Mouse (Mus musculus): ENCODE measurements around the gene Thsd1. TPM values are rescaled to one million over a fixed set of nuclear protein-coding genes. Genes with fewer than 3 reads are reported as not detected.

The Thsd1 gene
- polyA plus RNA-seq (2015; fragmentation: Nextera tagmentation; extraction: Ambion mirVana): 1.8 and 2.1 TPM in 2 replicates

GRCm38 (mm10) chr8:22227061-22227877, at the start of gene Thsd1:
Thsd1 (plus strand) TSS chr8:22227313.
- H3K4me3 ChIP-seq (ENCODE audit: low read depth, low read length): peak within 1 kb of the TSS; percentile 58
- ATAC-seq (ENCODE audit: low read depth): peak; percentile 89
- H3K36me3 ChIP-seq (ENCODE audit: control insufficient read depth, insufficient read depth): no peaks in the 10 kb centered on the region
- peak within 1 kb of the TSS; percentile 68 for H3K4me2 ChIP-seq (ENCODE audit: low read depth, low read length)
- no peak within 1 kb of the TSS for H3K27ac ChIP-seq (ENCODE audit: low read length)
- H3K9me3 ChIP-seq (replicated peaks; ENCODE audit: control insufficient read depth, low read length): no peaks in the 10 kb centered on the region
- WGBS (ENCODE audit: insufficient replicate concordance): under 1% methylated on average over 39 of the region's 39 CpGs
- H3K4me1 ChIP-seq (ENCODE audit: control insufficient read depth, low read depth, low read length): no peaks in the 10 kb centered on the region; the same call in 1 of the 2 replicates
- peak within 1 kb of the TSS; percentile 27; the same call in 1 of the 2 replicates for H3K9ac ChIP-seq (ENCODE audit: low read depth, low read length)
- peaks cover 31% of the 10 kb centered on the region for H3K27me3 ChIP-seq (ENCODE audit: control insufficient read depth, insufficient read depth, low read depth, low read length)

DNA sequence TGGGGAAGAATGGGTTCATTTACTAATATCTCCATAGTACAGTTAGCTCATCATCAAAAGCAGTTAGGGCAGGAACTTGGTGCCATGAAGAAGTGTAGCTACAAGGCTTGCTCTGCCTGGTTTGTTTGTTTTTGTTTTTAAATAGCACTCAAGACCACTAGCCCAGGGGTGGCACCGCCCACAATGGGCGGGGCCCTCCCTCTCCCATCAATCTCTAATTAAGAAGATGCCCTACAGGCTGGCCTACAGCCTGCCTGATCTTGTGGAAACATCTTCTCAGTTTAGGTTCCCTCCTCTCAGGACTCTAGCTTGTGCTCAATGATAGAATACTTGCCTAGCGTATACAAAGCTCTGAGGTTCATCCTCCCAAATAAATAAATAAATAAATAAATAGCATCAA, 42.2 kb upstream of the Thsd1 start:
- H3K27ac ChIP-seq (ENCODE audit: low read length): peak overlapping the region; percentile 93
- H3K4me1 ChIP-seq (ENCODE audit: control insufficient read depth, low read depth, low read length): peaks cover 17% of the 10 kb centered on the region
- H3K9me3 ChIP-seq (replicated peaks; ENCODE audit: control insufficient read depth, low read length): no peaks in the 10 kb centered on the region
- WGBS (ENCODE audit: insufficient replicate concordance): 1% methylated on average over 3 of the region's 3 CpGs
- no peaks in the 10 kb centered on the region for H3K36me3 ChIP-seq (ENCODE audit: control insufficient read depth, insufficient read depth)
- no peaks in the 10 kb centered on the region for H3K27me3 ChIP-seq (ENCODE audit: control insufficient read depth, insufficient read depth, low read depth, low read length)
- H3K9ac ChIP-seq (ENCODE audit: low read depth, low read length): peak overlapping the region; percentile 92
- peak overlapping the region; percentile 95 for H3K4me3 ChIP-seq (ENCODE audit: low read depth, low read length)
- H3K4me2 ChIP-seq (ENCODE audit: low read depth, low read length): peak overlapping the region; percentile 98
- ATAC-seq (ENCODE audit: low read depth): peak; percentile 71

DNA sequence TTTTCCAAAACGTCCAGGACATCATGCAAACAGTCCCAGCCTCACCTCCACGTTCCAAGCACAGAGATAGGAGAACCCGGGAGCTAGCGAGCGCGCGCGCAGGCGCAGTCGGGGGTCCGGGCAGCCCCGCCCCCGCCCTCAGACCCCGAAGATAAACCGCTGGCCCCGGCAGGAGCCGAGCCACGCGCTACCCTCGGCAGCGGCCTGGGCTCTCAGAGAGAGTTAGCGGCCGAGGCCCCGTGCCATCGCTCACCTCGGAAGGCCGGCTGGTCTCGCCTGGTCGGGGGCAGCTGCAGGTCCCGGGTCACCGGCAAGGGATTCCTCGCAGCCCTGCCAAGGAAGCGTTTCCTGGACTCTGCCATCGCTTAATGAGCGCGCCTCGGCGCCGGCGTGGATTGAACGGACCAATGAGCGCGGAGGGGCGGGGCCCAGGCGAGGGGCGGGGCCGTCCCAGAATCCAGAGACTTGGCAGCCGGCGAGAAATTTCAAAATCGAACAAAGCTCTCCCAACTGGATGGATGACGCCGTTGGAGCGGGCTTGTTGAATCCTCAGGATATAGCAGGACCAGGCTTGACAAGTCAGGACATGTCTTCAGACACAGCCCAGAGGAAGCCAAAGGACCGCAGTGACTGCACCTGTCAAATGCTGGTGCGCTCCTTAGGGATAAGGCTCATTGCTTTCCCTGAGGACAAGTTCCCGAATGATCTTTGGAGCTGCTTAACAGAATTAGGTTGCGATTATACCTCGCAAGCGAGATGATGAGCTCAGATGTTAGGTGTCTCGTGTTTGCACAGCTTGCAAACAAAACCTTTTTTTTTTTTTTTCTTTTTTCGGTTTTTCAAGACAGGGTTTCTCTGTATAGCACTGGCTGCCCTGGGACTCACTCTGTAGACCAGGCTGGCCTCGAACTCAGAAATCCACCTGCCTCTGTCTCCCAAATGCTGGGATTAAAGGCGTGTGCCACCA, 41.4 kb upstream of the Thsd1 start, which contains the start of gene Ckap2:
Gene Ckap2 (minus strand): TSS at position 389 of the 967 bp plus-strand sequence.
- Histone ChIP-seq H3K4me1 (ENCODE audit: control insufficient read depth, low read depth, low read length) (peaks cover 17% of the 10 kb centered on the region), H3K27me3 (ENCODE audit: control insufficient read depth, insufficient read depth, low read depth, low read length) (no peaks in the 10 kb centered on the region), H3K4me2 (ENCODE audit: low read depth, low read length) (peak within 1 kb of the TSS; percentile 98), H3K36me3 (ENCODE audit: control insufficient read depth, insufficient read depth) (no peaks in the 10 kb centered on the region), H3K27ac (ENCODE audit: low read length) (peak within 1 kb of the TSS; percentile 93), H3K9ac (ENCODE audit: low read depth, low read length) (peak within 1 kb of the TSS; percentile 92), H3K9me3 (replicated peaks; ENCODE audit: control insufficient read depth, low read length) (no peaks in the 10 kb centered on the region), H3K4me3 (ENCODE audit: low read depth, low read length) (peak within 1 kb of the TSS; percentile 95)
- peak; percentile 95 for ATAC-seq (ENCODE audit: low read depth)
- WGBS (ENCODE audit: insufficient replicate concordance): 2% methylated on average over 63 of the region's 63 CpGs

DNA sequence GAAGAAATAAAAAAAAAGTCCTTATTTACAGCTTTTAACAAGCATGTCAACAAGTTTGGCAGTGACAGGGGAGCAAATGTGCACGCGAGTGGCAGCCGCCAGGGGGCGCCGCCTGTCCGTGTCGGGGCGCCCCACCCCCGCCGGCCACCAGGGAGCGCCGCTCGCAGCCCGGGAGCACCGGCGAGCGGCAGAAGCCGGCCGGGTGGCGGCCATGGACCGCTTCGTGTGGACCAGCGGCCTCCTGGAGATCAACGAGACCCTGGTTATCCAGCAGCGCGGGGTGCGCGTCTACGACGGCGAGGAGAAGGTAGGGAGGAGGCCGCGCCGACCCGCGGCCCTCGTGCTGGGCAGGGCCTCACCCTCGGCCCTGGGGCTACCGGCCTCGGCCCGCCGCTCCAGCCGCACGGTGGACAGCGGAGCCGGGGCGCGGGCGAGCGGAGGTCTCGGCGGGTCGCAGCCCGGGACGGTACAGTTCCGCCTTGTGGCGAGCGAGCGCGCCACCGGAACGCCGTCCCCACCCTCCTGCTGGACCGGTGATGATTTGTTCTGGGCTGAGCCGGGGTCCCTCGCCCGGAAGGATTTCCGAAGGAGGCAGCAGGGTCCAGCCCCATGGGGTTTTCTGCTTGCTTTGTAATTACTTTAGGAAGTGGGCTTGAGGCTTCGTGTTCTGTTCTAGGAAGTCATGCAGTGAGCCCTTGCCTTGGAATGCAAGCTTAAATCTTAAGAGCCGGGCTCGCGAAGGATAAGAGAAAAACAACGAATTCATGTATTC, 34.3 kb upstream of the Thsd1 start, which contains the start of gene Vps36:
Gene Vps36 (plus strand): TSS at position 150 of the 772 bp plus-strand sequence.
- H3K4me1 ChIP-seq (ENCODE audit: control insufficient read depth, low read depth, low read length): peaks cover 7% of the 10 kb centered on the region
- ATAC-seq (ENCODE audit: low read depth): peak; percentile 92
- no peaks in the 10 kb centered on the region for H3K27me3 ChIP-seq (ENCODE audit: control insufficient read depth, insufficient read depth, low read depth, low read length)
- peak within 1 kb of the TSS; percentile 94 for H3K9ac ChIP-seq (ENCODE audit: low read depth, low read length)
- H3K36me3 ChIP-seq (ENCODE audit: control insufficient read depth, insufficient read depth): no peaks in the 10 kb centered on the region
- H3K4me3 ChIP-seq (ENCODE audit: low read depth, low read length): peak within 1 kb of the TSS; percentile 92
- H3K9me3 ChIP-seq (replicated peaks; ENCODE audit: control insufficient read depth, low read length): no peaks in the 10 kb centered on the region
- under 1% methylated on average over 73 of the region's 73 CpGs for WGBS (ENCODE audit: insufficient replicate concordance)
- H3K27ac ChIP-seq (ENCODE audit: low read length): peak within 1 kb of the TSS; percentile 90
- H3K4me2 ChIP-seq (ENCODE audit: low read depth, low read length): peak within 1 kb of the TSS; percentile 92

DNA sequence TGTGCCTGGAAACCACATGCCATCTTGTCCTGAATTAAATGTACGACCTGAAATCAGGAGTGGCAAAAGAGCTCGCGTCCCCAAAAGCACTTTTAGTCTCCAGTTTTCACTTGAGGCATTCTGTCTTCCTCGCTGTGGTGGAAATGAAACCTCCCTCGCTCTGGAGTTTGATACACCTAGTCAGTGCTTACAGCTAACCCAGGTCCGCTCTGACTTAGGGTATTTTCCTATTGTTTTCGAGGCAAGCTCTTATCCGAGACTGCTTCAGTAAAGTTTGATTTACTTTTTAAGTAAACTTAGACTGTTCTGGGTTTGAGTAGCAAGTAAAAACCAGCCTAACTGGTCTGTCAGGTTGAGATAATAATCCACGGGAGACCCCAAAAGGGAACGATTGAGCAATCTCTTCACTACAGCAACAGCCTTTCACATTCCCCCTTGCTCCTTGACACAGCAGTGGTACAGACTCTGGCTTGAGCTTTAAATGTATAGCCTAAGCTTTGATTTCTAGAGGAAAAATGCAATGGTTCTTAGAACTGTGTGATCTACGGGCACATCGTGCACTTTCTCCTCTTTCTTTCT, 33.6 kb upstream of the Thsd1 start:
- Histone ChIP-seq H3K4me1 (ENCODE audit: control insufficient read depth, low read depth, low read length) (peaks cover 7% of the 10 kb centered on the region), H3K9ac (ENCODE audit: low read depth, low read length) (peak overlapping the region; percentile 94), H3K9me3 (replicated peaks; ENCODE audit: control insufficient read depth, low read length) (no peaks in the 10 kb centered on the region), H3K4me3 (ENCODE audit: low read depth, low read length) (peak overlapping the region; percentile 92), H3K4me2 (ENCODE audit: low read depth, low read length) (peak overlapping the region; percentile 92), H3K27me3 (ENCODE audit: control insufficient read depth, insufficient read depth, low read depth, low read length) (no peaks in the 10 kb centered on the region), H3K27ac (ENCODE audit: low read length) (peak overlapping the region; percentile 90), H3K36me3 (ENCODE audit: control insufficient read depth, insufficient read depth) (no peaks in the 10 kb centered on the region)
- ATAC-seq (ENCODE audit: low read depth): no peak; the same call in 1 of the 2 replicates
- 13% methylated on average over 12 of the region's 12 CpGs for WGBS (ENCODE audit: insufficient replicate concordance)

GRCm38 (mm10) chr8:22197914-22198313, 29.2 kb upstream of the Thsd1 start:
- no peak overlapping the region for H3K27ac ChIP-seq (ENCODE audit: low read length)
- H3K4me3 ChIP-seq (ENCODE audit: low read depth, low read length): no peak overlapping the region
- 78% methylated on average over 6 of the region's 6 CpGs for WGBS (ENCODE audit: insufficient replicate concordance)
- peaks cover 7% of the 10 kb centered on the region for H3K4me1 ChIP-seq (ENCODE audit: control insufficient read depth, low read depth, low read length)
- no peaks in the 10 kb centered on the region; the same call in 1 of the 2 replicates for H3K9me3 ChIP-seq (replicated peaks; ENCODE audit: control insufficient read depth, low read length)
- no peak for ATAC-seq (ENCODE audit: low read depth)
- no peak overlapping the region for H3K9ac ChIP-seq (ENCODE audit: low read depth, low read length)
- H3K4me2 ChIP-seq (ENCODE audit: low read depth, low read length): no peak overlapping the region
- no peaks in the 10 kb centered on the region for H3K27me3 ChIP-seq (ENCODE audit: control insufficient read depth, insufficient read depth, low read depth, low read length)
- peaks cover 9% of the 10 kb centered on the region for H3K36me3 ChIP-seq (ENCODE audit: control insufficient read depth, insufficient read depth)

GRCm38 (mm10) chr8:22199481-22199880, 27.6 kb upstream of the Thsd1 start:
- H3K9ac ChIP-seq (ENCODE audit: low read depth, low read length): no peak overlapping the region
- no peak overlapping the region for H3K4me2 ChIP-seq (ENCODE audit: low read depth, low read length)
- no peaks in the 10 kb centered on the region; the same call in 1 of the 2 replicates for H3K9me3 ChIP-seq (replicated peaks; ENCODE audit: control insufficient read depth, low read length)
- no peak overlapping the region for H3K27ac ChIP-seq (ENCODE audit: low read length)
- peaks cover under 1% of the 10 kb centered on the region; the same call in 1 of the 2 replicates for H3K4me1 ChIP-seq (ENCODE audit: control insufficient read depth, low read depth, low read length)
- H3K36me3 ChIP-seq (ENCODE audit: control insufficient read depth, insufficient read depth): peaks cover 9% of the 10 kb centered on the region
- no peaks in the 10 kb centered on the region for H3K27me3 ChIP-seq (ENCODE audit: control insufficient read depth, insufficient read depth, low read depth, low read length)
- no peak overlapping the region for H3K4me3 ChIP-seq (ENCODE audit: low read depth, low read length)
- 92% methylated on average over 8 of the region's 8 CpGs for WGBS (ENCODE audit: insufficient replicate concordance)
- no peak for ATAC-seq (ENCODE audit: low read depth)

DNA sequence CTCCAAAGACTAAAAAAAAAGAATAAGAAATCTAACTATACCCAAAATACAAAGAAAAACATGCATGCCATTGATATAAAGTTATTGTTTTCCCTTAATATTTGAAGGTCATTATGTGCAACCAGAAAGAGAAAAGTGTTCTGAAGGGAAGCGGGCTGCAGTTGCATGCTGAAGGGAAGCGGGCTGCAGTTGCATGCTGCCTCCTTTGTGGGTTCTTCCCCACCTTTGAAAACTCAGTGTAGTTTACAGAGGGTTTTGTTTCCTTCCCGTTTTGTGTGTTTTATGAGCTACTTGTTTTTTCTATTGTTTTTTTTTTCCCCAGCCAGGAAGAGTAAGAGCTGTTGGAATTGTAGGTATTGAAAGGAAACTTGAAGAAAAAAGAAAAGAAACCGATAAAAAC, 19.6 kb upstream of the Thsd1 start:
- no peak overlapping the region for H3K4me2 ChIP-seq (ENCODE audit: low read depth, low read length)
- 41% methylated on average over 4 of the region's 4 CpGs for WGBS (ENCODE audit: insufficient replicate concordance)
- H3K4me3 ChIP-seq (ENCODE audit: low read depth, low read length): no peak overlapping the region
- no peaks in the 10 kb centered on the region for H3K9me3 ChIP-seq (replicated peaks; ENCODE audit: control insufficient read depth, low read length)
- no peak for ATAC-seq (ENCODE audit: low read depth)
- H3K27ac ChIP-seq (ENCODE audit: low read length): no peak overlapping the region
- no peak overlapping the region for H3K9ac ChIP-seq (ENCODE audit: low read depth, low read length)
- no peaks in the 10 kb centered on the region for H3K4me1 ChIP-seq (ENCODE audit: control insufficient read depth, low read depth, low read length)
- H3K36me3 ChIP-seq (ENCODE audit: control insufficient read depth, insufficient read depth): peaks cover 9% of the 10 kb centered on the region
- H3K27me3 ChIP-seq (ENCODE audit: control insufficient read depth, insufficient read depth, low read depth, low read length): no peaks in the 10 kb centered on the region

All from liver, embryonic 16.5 days (tissue).